Mouse (Mus musculus) stomach, embryonic 14.5 days (tissue): Measurements from ENCODE around the gene Pnma1. TPM values are rescaled to one million over a fixed set of nuclear protein-coding genes. Genes with fewer than 3 reads are reported as not detected.

Experiments
- ATAC-seq: fragments of 200-750 bp; cut with Nextera tagmentation; 2 replicates; pipeline ENCODE4 v1.8.0; 2017; ENCODE audit warnings: low read depth, moderate TSS enrichment; ENCODE audit not compliant: insufficient number of reproducible peaks, insufficient read depth, low FRiP score
- H3K27ac ChIP-seq: fragments of 300-500 bp; sonication (generic); 2 replicates; pipeline ENCODE4 v1.5.1; 2014; ENCODE audit warnings: mild to moderate bottlenecking, low read length, moderate library complexity, mixed read lengths
- H3K27me3 ChIP-seq: fragments of 300-500 bp; sonication (generic); 2 replicates; pipeline ENCODE4 v1.6.1; 2014; ENCODE audit warnings: low read length, control low read depth, mixed read lengths; ENCODE audit not compliant: control insufficient read depth, insufficient read depth
- H3K36me3 ChIP-seq: fragments of 300-500 bp; sonication (generic); 2 replicates; pipeline ENCODE4 v1.6.1; 2014; ENCODE audit warnings: mild to moderate bottlenecking, control low read depth, low read length, moderate library complexity, mixed read lengths; ENCODE audit not compliant: control insufficient read depth, insufficient read depth
- H3K4me1 ChIP-seq: fragments of 300-500 bp; sonication (generic); 2 replicates; pipeline ENCODE4 v1.6.1; 2014; ENCODE audit warnings: low read length, control low read depth, mixed read lengths; ENCODE audit not compliant: control insufficient read depth, insufficient read depth
- H3K4me2 ChIP-seq: fragments of 300-500 bp; sonication (generic); replicated peaks from 2 replicates; pipeline ENCODE4 v1.6.1; 2014; ENCODE audit warnings: low read depth, low read length, control low read depth
- H3K4me3 ChIP-seq: fragments of 300-500 bp; sonication (generic); 2 replicates; pipeline ENCODE4 v1.5.1; 2014; ENCODE audit warnings: low read depth, low read length, control low read depth
- H3K9ac ChIP-seq: fragments of 300-500 bp; sonication (generic); replicated peaks from 2 replicates; pipeline ENCODE4 v1.6.1; 2014; ENCODE audit warnings: low read depth, mild to moderate bottlenecking, control low read depth, low read length, moderate library complexity, mixed read lengths
- H3K9me3 ChIP-seq: fragments of 300-500 bp; sonication (generic); 2 replicates; pipeline ENCODE4 v1.6.1; 2016; ENCODE audit warnings: low read depth, low read length, control low read depth; ENCODE audit not compliant: control insufficient read depth
- WGBS: fragments of 180-500 bp; shearing (Covaris S2); extraction: QIAGEN DNeasy Blood & Tissue Kit; methylation state at CpG from one replicate; pipeline ENCODE4 v1.1.7; 2014; 5-methylcytosine and 5-hydroxymethylcytosine counted together
- polyA plus RNA-seq: library from polyadenylated mRNA; unstranded; fragments of >200 nt; fragmentation: Nextera tagmentation; extraction: Ambion mirVana; gene quantifications from 2 replicates; pipeline ENCODE4 v1.2.1, GENCODE M21; 2014

Pnma1 gene
- polyA plus RNA-seq, 1 experiment from 2014 or later: 0.45 TPM

DNA sequence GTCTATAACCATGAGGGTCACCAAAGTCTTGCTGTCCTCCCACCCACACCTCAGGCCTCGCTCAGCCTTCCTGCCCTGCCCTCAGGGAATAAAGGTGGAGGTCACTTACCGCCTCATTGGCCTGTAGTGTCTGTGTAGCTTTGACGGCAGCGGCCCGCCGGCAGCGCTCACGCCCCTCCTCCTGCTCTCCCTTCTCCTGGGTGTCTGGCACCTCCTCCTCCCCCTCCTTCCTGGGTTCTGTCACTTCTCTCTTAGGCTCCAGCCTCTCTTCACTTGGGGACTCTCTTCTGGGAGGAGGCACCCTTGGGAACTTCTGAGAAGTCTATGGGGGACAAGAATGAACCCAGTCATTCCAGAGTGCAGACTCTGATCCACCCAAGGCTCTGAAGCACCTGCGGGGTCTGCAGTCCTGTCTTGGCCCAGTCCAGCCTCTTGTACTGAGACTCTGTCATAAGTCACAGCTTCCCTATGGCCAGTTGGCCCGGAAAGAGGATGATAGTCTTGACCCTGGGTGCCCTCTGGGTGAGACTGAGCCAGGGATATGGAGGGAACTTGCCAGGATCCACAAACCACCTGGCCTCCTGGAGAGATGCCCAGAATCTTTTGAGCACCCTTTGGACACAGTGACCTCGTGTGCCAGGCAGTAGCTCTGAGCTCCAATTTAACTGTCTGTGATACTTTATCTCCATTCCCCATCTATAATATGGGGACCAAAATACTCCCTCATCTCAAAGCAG lies 6.7 kb upstream of the Pnma1 start:
- peaks cover 6% of the 10 kb centered on the region; the same call in 1 of the 2 replicates for H3K4me1 ChIP-seq
- H3K4me2 ChIP-seq: no peak overlapping the region
- H3K36me3 ChIP-seq: peaks cover 64% of the 10 kb centered on the region
- H3K9ac ChIP-seq: no peak overlapping the region
- H3K9me3 ChIP-seq: no peaks in the 10 kb centered on the region
- H3K27me3 ChIP-seq: no peaks in the 10 kb centered on the region
- ATAC-seq: no peak
- no peak overlapping the region for H3K4me3 ChIP-seq
- H3K27ac ChIP-seq: no peak overlapping the region
- WGBS: 63% methylated on average over 11 of the region's 11 CpGs

DNA sequence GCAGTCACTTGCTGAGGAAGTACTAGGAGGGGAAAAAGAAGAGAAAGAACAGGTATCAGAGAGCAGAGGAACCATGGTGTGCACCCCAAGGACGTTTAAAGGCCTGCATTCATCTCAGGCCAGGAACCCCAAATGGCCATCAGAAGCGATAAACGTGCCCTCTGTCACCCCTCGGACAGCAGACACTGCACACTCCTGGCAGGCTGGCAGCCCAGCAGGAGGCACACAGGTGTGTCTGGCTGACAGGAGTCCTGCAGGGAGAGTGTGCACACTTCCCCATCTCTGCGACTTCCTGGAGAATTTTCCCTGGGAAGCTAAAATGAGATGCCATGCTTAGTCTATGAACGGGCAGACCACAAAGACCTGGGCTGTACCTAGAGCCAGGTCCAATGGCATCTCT lies 5.1 kb upstream of the Pnma1 start:
- no peaks in the 10 kb centered on the region for H3K27me3 ChIP-seq
- H3K4me1 ChIP-seq: peaks cover 6% of the 10 kb centered on the region; the same call in 1 of the 2 replicates
- H3K9me3 ChIP-seq: no peaks in the 10 kb centered on the region
- WGBS: 75% methylated on average over 6 of the region's 6 CpGs
- no peak overlapping the region for H3K27ac ChIP-seq
- no peak for ATAC-seq
- H3K36me3 ChIP-seq: peaks cover 50% of the 10 kb centered on the region
- no peak overlapping the region for H3K4me3 ChIP-seq
- H3K9ac ChIP-seq: no peak overlapping the region
- no peak overlapping the region for H3K4me2 ChIP-seq

DNA sequence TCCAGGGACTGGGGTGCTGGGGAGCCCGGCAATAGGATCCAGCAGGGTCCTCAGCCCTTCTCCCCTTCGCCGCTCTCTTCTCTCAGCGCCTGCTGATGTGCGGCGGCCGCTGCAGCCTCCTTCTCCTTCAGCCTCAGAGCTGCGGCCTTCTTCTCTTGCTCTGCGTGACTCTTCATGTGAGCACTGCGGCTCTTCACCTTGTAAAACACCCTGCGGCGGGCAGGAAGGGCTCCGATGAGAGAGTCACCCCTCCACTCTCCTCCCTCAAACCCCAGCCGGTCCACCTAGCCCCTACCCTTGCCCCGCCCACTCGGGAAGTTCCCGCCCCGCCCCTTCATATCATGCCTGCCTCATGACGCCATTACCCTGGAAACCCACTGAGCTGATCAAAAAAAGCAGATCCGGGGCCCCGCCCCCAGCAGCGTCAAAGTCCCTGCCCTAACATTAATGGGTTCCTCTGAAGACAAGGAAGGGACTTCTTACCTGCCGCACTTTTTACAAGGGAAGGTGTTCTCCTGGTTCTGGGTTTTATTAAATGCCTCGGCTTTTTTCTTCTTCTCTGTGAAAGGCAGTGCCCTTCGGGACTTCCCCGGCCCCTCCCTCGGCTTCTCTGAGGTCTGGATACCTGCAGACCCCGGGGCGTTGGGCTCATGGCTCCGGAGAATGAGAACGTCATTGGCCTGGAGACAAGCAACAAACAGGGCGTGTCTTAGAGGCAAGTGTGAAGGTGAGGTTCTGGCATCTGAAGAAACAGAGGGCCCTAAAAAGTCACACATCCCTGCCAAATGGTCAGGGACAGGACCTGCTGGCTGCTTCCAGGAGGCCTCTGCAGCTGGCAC lies 4.3 kb upstream of the Pnma1 start:
- Histone ChIP-seq H3K4me1 (peaks cover 6% of the 10 kb centered on the region; the same call in 1 of the 2 replicates), H3K36me3 (peaks cover 41% of the 10 kb centered on the region), H3K9me3 (no peaks in the 10 kb centered on the region), H3K27ac (no peak overlapping the region; the same call in 1 of the 2 replicates), H3K9ac (no peak overlapping the region), H3K27me3 (no peaks in the 10 kb centered on the region), H3K4me3 (no peak overlapping the region), H3K4me2 (no peak overlapping the region)
- WGBS: 64% methylated on average over 32 of the region's 32 CpGs
- peak; percentile 65 for ATAC-seq

DNA sequence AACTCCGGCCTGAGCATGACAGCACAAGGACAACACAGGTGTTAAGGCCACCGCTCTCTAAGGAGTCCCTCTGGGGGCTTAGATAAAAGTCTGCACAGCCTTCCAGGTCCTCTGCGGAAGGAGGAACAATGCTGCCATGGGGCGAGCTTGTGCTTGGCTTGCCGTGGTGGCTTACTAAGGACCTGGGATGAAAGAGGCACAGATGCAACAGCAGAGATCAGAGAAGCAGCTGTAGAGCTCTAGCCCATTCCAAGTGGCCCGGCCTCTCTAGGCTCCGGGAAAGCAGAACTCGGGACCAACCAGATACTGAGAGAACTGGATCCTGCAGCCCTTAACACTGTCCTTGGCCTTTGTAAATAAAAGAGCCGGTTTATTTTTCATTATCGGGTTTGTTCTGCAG lies 3.6 kb upstream of the Pnma1 start:
- no peaks in the 10 kb centered on the region for H3K27me3 ChIP-seq
- peaks cover 6% of the 10 kb centered on the region; the same call in 1 of the 2 replicates for H3K4me1 ChIP-seq
- H3K9ac ChIP-seq: no peak overlapping the region
- no peaks in the 10 kb centered on the region for H3K9me3 ChIP-seq
- 0 out of 2 replicates have a peak, but pooled peaks have one; percentile 14 for ATAC-seq
- H3K4me2 ChIP-seq: no peak overlapping the region
- H3K36me3 ChIP-seq: peaks cover 41% of the 10 kb centered on the region
- H3K27ac ChIP-seq: 0 out of 2 replicates have a peak overlapping the region, but pooled peaks have one; percentile 21
- H3K4me3 ChIP-seq: no peak overlapping the region
- 81% methylated on average over 10 of the region's 10 CpGs for WGBS

DNA sequence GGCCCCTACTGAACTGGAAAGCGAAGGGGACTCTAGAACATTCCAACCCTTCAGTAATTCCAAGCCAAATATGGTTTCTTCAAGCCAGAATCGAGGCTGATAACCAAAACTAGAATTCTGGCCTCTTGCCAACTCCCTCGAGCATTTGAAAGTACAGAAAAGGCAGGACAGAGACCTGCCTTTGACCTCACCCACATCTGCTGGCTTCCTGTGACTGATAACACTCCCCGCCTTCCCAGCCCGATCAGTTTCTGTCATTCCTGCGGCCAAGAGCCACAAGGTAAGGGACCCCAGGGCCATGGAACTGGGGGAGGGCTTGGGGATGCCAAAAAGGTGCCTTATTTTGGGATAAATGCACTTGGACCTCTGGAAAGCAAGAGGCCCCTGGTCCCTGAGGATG lies 2.7 kb upstream of the Pnma1 start:
- Histone ChIP-seq H3K27ac (no peak overlapping the region; the same call in 1 of the 2 replicates), H3K4me1 (peaks cover 6% of the 10 kb centered on the region; the same call in 1 of the 2 replicates), H3K4me3 (no peak overlapping the region), H3K27me3 (no peaks in the 10 kb centered on the region), H3K9me3 (no peaks in the 10 kb centered on the region), H3K9ac (no peak overlapping the region), H3K4me2 (no peak overlapping the region), H3K36me3 (peaks cover 32% of the 10 kb centered on the region)
- WGBS: 45% methylated on average over 6 of the region's 6 CpGs
- no peak for ATAC-seq

DNA sequence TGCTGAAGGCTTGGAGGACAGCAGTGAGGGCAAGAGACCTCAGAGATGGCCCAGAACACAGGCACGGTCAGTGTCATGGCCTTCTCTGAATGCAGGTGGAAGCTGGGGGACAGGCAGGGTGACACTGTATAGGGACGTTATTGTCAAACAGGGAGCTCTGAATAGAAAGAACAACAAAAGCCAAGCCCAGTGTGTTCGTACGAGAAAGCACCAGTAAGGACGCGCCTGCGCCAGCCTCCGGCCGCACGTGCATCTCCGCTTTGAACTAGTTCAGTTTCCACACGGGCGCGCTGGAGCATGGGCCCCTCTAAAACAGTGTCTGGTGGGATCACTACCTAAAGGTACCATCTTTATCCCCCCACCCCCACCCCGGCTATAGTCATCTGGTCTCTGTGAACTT lies 1.7 kb upstream of the Pnma1 start:
- no peak overlapping the region for H3K9ac ChIP-seq
- peaks cover 24% of the 10 kb centered on the region for H3K36me3 ChIP-seq

DNA sequence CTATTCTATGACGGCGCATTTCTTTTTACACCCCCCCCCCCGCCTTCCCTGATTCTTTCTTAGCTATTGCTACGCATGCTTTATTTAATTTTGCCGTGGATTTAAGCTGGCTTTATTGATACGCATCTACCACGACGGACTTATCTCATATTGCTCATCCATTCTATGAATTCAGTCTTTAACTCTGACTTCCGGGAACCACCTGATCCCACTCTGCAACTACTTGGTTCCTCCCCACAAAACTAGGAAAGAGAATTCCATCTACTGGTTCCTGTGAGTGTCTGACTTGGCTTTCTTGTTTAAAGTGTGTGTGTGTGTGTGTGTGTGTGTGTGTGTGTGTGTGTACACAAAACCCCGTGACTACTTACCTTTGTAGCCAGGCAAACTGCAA lies 328 bp upstream of the Pnma1 start:
- Histone ChIP-seq H3K4me3 (peak overlapping the region; percentile 36), H3K36me3 (peaks cover 15% of the 10 kb centered on the region), H3K9me3 (no peaks in the 10 kb centered on the region), H3K27ac (no peak overlapping the region), H3K4me1 (peaks cover 6% of the 10 kb centered on the region; the same call in 1 of the 2 replicates), H3K9ac (no peak overlapping the region), H3K4me2 (peak overlapping the region; percentile 70), H3K27me3 (no peaks in the 10 kb centered on the region)
- WGBS: 13% methylated on average over 10 of the region's 10 CpGs
- no peak for ATAC-seq

More for the DNA sequence above, 1.7 kb upstream of the Pnma1 start:
- H3K27ac ChIP-seq: no peak overlapping the region
- H3K4me1 ChIP-seq: peaks cover 6% of the 10 kb centered on the region; the same call in 1 of the 2 replicates
- H3K4me2 ChIP-seq: no peak overlapping the region
- ATAC-seq: no peak
- 93% methylated on average over 15 of the region's 15 CpGs for WGBS
- no peak overlapping the region for H3K4me3 ChIP-seq
- H3K9me3 ChIP-seq: no peaks in the 10 kb centered on the region
- H3K27me3 ChIP-seq: no peaks in the 10 kb centered on the region

DNA sequence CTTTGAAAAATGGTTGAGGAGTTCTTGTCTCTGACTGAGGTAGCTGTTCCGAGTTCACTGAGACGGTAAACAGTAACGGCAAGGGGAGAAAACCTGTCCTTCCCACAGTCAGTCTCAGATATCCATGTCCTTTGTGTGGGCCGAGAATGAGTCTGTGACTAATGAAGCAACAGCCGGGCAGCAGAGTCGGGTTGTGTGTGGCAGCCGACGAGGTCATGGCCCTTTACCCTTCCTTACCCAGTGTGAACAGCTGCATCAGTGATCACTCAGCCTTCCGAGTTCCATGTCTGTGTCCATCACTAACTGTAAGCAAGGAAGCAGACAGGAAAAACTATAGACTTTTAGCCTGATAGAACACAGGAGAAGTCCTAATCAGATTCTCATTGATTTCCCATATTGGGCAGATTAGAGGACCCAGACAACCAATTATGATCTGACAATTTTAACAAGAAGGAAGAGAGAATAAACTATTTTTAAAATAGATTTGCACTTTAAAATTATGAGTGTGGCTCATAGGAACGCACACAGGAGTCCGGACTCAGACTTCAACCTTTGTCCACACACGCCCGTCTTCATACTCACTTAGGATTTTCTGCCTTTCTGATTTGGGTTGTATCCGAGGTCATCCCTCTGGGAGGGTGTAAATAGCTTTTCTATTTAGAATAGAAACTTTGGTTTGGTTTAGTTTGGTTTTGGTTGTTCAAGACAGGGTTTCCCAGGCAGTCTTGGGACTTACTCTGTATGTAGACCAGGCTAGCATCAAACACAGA lies 5.8 kb downstream of the Pnma1 start:
- Histone ChIP-seq H3K27ac (no peak overlapping the region), H3K9ac (no peak overlapping the region), H3K4me1 (no peaks in the 10 kb centered on the region), H3K27me3 (no peaks in the 10 kb centered on the region), H3K4me2 (no peak overlapping the region), H3K9me3 (no peaks in the 10 kb centered on the region), H3K36me3 (peaks cover 2% of the 10 kb centered on the region; the same call in 1 of the 2 replicates), H3K4me3 (no peak overlapping the region)
- no peak for ATAC-seq
- 45% methylated on average over 14 of the region's 14 CpGs for WGBS
